Mouse (Mus musculus) Patski (cell line): Measurements from ENCODE around the gene Eps8. TPM values are rescaled to one million over a fixed set of nuclear protein-coding genes. Genes with fewer than 3 reads are reported as not detected.

ENCODE experiments used
- ATAC-seq: fragments of 100-300 bp; one replicate; pipeline ENCODE4 v1.8.0; 2021
- CTCF ChIA-PET: fragments of 350-600 bp; sonication (Branson Sonifier 250); formaldehyde crosslinking; loops from one replicate; lab custom pipeline; 2022; ENCODE audit warnings: inconsistent platforms; lab: Charles Lee
- POLR2A ChIA-PET: fragments of 350-600 bp; sonication (Branson Sonifier 250); formaldehyde crosslinking; loops from one replicate; lab custom pipeline; 2022; ENCODE audit warnings: antibody characterized with exemption, inconsistent platforms; lab: Charles Lee
- DNase-seq: peaks from one replicate; pipeline ENCODE4 v3.0.0-alpha.2; 2011; ENCODE audit warnings: low read depth, low spot score
- H3K27me3 ChIP-seq: fragments of 371-371 bp; one replicate; pipeline ENCODE4 v1.5.1; 2021
- CTCF ChIP-seq: fragments of 100-300 bp; IDR thresholded peaks from one replicate; pipeline ENCODE4 v1.5.1; 2021
- in situ Hi-C: fragments of 300-500 bp; cut with MboI; formaldehyde crosslinking; loops from 3 replicates; pipeline ENCODE4 v1.11.1; 2018; ENCODE audit warnings: low pct_unique_long_range_greater_than_20kb, mixed read lengths
- polyA plus RNA-seq: library from polyadenylated mRNA; unstranded; gene quantifications from one replicate; pipeline ENCODE4 v1.2.3, GENCODE M21; 2021

Gene Eps8
- polyA plus RNA-seq, 1 experiment from 2014 or later: 27.0 TPM

- POLR2A ChIA-PET: no interaction called here
- TF ChIP-seq CTCF: no peak
- in situ Hi-C loops: no loop called here
- no peak for DNase-seq
- no peaks in the 10 kb centered on the region for H3K27me3 ChIP-seq
- peak; percentile 40 for ATAC-seq
- CTCF ChIA-PET: no interaction called here
These were observed 66.0 kb downstream of the Eps8 start for GRCm38 (mm10) chr6:137588481-137589244.

DNA sequence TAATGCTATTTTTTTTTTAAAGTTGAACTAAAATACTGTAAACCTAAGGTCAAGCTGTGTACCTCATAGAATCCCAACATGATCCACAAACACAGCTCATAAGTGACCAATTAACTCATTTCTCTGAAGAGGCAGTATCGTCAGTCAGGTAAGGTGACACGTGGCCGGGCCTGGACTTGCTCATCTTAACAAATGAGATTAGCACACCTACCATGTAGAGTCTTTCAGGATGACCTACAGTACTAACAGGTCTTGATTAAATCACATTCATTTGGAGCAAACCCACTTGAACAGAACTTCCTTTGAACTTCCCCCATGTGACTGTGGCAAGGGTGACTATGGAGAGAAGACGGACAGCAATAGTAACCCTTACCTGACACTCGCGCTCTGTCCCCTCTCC lies 66.8 kb downstream of the Eps8 start:
- POLR2A ChIA-PET: no interaction called here
- ATAC-seq (no peak), DNase-seq (no peak)
- H3K27me3 ChIP-seq: no peaks in the 10 kb centered on the region
- CTCF ChIA-PET: no interaction called here
- no peak for TF ChIP-seq CTCF
- in situ Hi-C loops: no loop called here

DNA sequence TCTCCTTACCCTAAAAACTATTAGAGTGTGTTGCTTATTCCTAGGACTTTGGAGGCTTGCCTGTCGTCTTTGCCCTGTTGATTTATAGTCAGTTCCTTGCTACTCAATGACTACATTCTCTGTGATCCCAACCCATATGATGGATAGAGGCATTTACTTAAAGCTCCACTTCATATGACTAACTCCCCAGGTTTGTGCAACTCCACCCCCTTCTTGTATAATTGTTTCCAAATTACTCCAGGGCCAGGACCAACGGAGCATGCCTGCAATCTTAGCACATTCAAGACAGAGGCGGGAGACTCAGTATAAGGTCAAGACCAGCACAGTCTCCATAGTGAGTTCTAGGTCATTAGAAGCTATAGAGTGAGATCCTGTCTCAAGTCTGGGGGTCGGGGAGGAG lies 69.4 kb downstream of the Eps8 start:
- ATAC-seq (peak; percentile 81), DNase-seq (no peak)
- in situ Hi-C loops: no loop called here
- ChIA-PET CTCF (interaction anchor here (0.7 to 1.3 kb wide), 4 partner anchors 11 to 113 kb away, joined by 3 to 5 read pairs (median 3); no protein-coding TSS in a partner anchor), POLR2A (interaction anchor here (1.2 kb wide), 1 partner anchor 65 kb away, joined by 3 read pairs; no protein-coding TSS in a partner anchor)
- TF ChIP-seq CTCF: no peak
- H3K27me3 ChIP-seq: no peaks in the 10 kb centered on the region

DNA sequence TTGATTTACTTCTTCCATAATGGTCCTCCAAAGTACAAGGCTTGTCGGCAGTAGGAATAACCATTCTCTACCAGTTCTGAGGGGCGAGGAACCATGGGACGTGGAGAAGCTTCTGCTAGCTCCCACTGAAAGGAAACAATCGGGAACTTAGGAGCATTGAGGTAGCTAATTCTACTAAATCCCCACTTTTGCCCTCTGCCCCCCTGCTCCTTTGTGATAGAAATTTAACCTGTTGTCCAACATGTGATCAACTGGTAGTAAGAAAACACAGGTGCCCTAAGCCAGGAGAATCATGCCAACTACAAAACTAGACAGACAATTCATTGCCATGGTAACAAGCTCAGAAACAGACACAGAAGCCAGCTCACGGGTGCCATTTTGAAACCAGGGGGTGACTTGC lies 71.6 kb downstream of the Eps8 start:
- in situ Hi-C loops: no loop called here
- DNase-seq (no peak), ATAC-seq (no peak)
- ChIA-PET CTCF (no interaction called here), POLR2A (interaction anchor here (1.0 kb wide), 1 partner anchor 54 kb away, joined by 3 read pairs; no protein-coding TSS in a partner anchor)
- TF ChIP-seq CTCF: no peak
- H3K27me3 ChIP-seq: no peaks in the 10 kb centered on the region

- in situ Hi-C loops: no loop called here
- ATAC-seq: peak; percentile 76
- no peak for DNase-seq
- TF ChIP-seq CTCF: no peak
- H3K27me3 ChIP-seq: no peaks in the 10 kb centered on the region
- POLR2A ChIA-PET: interaction anchor here (1.0 kb wide), 1 partner anchor 54 kb away, joined by 3 read pairs; no protein-coding TSS in a partner anchor
- CTCF ChIA-PET: interaction anchor here (1.5 kb wide), 1 partner anchor 11 kb away, joined by 7 read pairs; no protein-coding TSS in a partner anchor
These were observed 72.3 kb downstream of the Eps8 start for GRCm38 (mm10) chr6:137582207-137582889.

- H3K27me3 ChIP-seq: no peaks in the 10 kb centered on the region
- DNase-seq (no peak), ATAC-seq (no peak)
- in situ Hi-C loops: no loop called here
- TF ChIP-seq CTCF: no peak
- ChIA-PET POLR2A (no interaction called here), CTCF (interaction anchor here (1.5 kb wide), 1 partner anchor 11 kb away, joined by 7 read pairs; no protein-coding TSS in a partner anchor)
These were observed 73.2 kb downstream of the Eps8 start for GRCm38 (mm10) chr6:137581331-137582010.

DNA sequence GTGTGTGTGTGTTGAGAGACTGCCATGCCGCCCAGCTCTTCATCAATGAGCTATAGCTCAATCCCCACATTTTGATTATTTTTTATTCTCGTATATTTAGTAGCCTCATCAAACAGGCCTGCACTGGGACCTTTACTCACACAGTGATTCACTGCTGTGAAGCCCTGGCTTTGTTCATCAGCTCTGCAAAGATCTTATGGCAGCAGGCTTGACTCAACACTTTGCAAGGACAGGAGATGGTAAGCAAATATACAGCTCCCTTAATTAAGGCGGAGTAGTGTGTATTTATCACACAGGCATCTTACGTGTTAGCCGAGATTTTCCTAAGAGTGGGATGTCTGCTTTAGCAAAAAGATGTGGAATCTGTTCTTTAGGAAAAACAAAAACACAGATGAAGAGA lies 74.2 kb downstream of the Eps8 start:
- no peaks in the 10 kb centered on the region for H3K27me3 ChIP-seq
- CTCF ChIA-PET: no interaction called here
- in situ Hi-C loops: no loop called here
- no peak for TF ChIP-seq CTCF
- POLR2A ChIA-PET: interaction anchor here (0.6 kb wide), 1 partner anchor 536 kb away, joined by 3 read pairs; no protein-coding TSS in a partner anchor
- DNase-seq (no peak), ATAC-seq (no peak)

GRCm38 (mm10) chr6:137576670-137577371 lies 77.9 kb downstream of the Eps8 start:
- no peak for TF ChIP-seq CTCF
- no peaks in the 10 kb centered on the region for H3K27me3 ChIP-seq
- ATAC-seq: no peak
- in situ Hi-C loops: no loop called here
- POLR2A ChIA-PET: interaction anchor here (0.6 kb wide), 1 partner anchor 1229 kb away, joined by 4 read pairs; no protein-coding TSS in a partner anchor
- CTCF ChIA-PET: no interaction called here
- no peak for DNase-seq

- no peaks in the 10 kb centered on the region for H3K27me3 ChIP-seq
- ATAC-seq (no peak), DNase-seq (no peak)
- in situ Hi-C loops: no loop called here
- CTCF ChIA-PET: no interaction called here
- no peak for TF ChIP-seq CTCF
- POLR2A ChIA-PET: no interaction called here
These were observed 78.6 kb downstream of the Eps8 start for GRCm38 (mm10) chr6:137576091-137576490.

- in situ Hi-C loops: no loop called here
- DNase-seq (no peak), ATAC-seq (no peak)
- no peak for TF ChIP-seq CTCF
- POLR2A ChIA-PET: no interaction called here
- CTCF ChIA-PET: no interaction called here
- H3K27me3 ChIP-seq: no peaks in the 10 kb centered on the region
These were observed 80.8 kb downstream of the Eps8 start for GRCm38 (mm10) chr6:137573897-137574296.
